23 mouse cellular contexts compared by ENCODE assay signal in the genomic region with DNA sequence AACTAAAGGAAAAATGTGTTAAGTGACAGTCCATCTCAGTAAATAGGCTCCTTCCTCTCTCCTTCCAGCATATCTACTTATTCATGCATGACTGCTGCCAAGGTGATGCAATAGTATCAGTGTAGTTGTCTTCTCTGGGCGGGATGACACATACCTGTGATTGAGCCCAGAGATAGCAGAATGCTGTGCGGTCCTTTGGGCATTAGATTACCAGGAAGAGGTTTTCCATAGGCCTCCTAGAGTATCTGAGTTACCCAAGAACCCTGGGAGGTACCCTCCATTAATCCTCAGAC. TPM values are rescaled to one million over a fixed set of nuclear protein-coding genes. Genes with fewer than 3 reads are reported as not detected.
DNase-seq lines count a peak whose midpoint lies in the region; ATAC-seq lines count a peak whose summit lies in the region.
"Had no signal": no experiment of that assay in that cellular context is flagged by ENCODE, and none has a peak within 500 bp of the region (broad histone marks: within the 10 kb centered on the region; RNA-seq: fewer than 3 reads in every experiment).

No protein-coding gene starts in this region.

- 74% methylated on average over 2 of the region's 2 CpGs for WGBS in neural tube, embryonic 15.5 days

- no peak overlapping the region for H3K4me3 ChIP-seq in neural tube, embryonic 15.5 days (replicated peaks)
- H3K4me3 ChIP-seq: embryonic facial prominence, embryonic 15.5 days; erythroblast, embryonic 14.5 days; forebrain, embryonic 10.5 days; heart, embryonic 10.5 days; hindbrain, embryonic 13.5 days; intestine, embryonic 15.5 days had no signal

- no peaks in the 10 kb centered on the region for H3K4me1 ChIP-seq in neural tube, embryonic 15.5 days
- H3K4me1 ChIP-seq: embryonic facial prominence, embryonic 15.5 days; intestine, embryonic 15.5 days had no signal

- no peak overlapping the region for H3K27ac ChIP-seq in neural tube, embryonic 15.5 days (replicated peaks)
- H3K27ac ChIP-seq: embryonic facial prominence, embryonic 15.5 days; forebrain, embryonic 10.5 days; heart, embryonic 10.5 days; hindbrain, embryonic 13.5 days; hindbrain, postnatal 0 days; intestine, embryonic 15.5 days had no signal

- no peaks in the 10 kb centered on the region for H3K27me3 ChIP-seq in neural tube, embryonic 15.5 days (replicated peaks)
- H3K27me3 ChIP-seq: embryonic facial prominence, embryonic 15.5 days; hindbrain, embryonic 13.5 days; intestine, embryonic 15.5 days had no signal

- no peaks in the 10 kb centered on the region for H3K9me3 ChIP-seq in neural tube, embryonic 15.5 days (replicated peaks)
- H3K9me3 ChIP-seq: embryonic facial prominence, embryonic 15.5 days; forebrain, embryonic 10.5 days; G1E; heart, embryonic 10.5 days; hindbrain, embryonic 13.5 days; intestine, embryonic 15.5 days had no signal

- no peak overlapping the region for H3K9ac ChIP-seq in neural tube, embryonic 15.5 days (replicated peaks)
- H3K9ac ChIP-seq: embryonic facial prominence, embryonic 15.5 days; hindbrain, embryonic 13.5 days; intestine, embryonic 15.5 days had no signal

- peak; percentile 68 for DNase-seq in 3T3-L1 (ENCODE audit: low read depth, low spot score)
- DNase-seq in A20 (ENCODE audit: low read depth, low spot score) = peak; percentile 80
- peak; percentile 17 for DNase-seq in NIH3T3 (ENCODE audit: low read depth)
- no peak for DNase-seq in retina, embryonic 14.5 days (ENCODE audit: low spot score)
- DNase-seq in frontal cortex, postnatal 14 days (ENCODE audit: low spot score in 2 of 2) = no peak
- DNase-seq: adrenal gland, adult 2 months; adrenal gland, postnatal 25 days; cerebellum, adult 18-20 months; cerebellum, adult 9-11 months; cerebellum, postnatal 36 days; gastrocnemius, postnatal 36 days; heart, adult 18-20 months; heart, postnatal 10 days had no signal

- peak; percentile 41; the same call in 1 of the 2 replicates for ATAC-seq in neutrophil, adult 5-6 weeks (ENCODE audit: extremely low read depth, insufficient number of reproducible peaks, low FRiP score, poor library complexity, severe bottlenecking)
- no peak for ATAC-seq in neural tube, embryonic 15.5 days (ENCODE audit: low FRiP score)
- ATAC-seq: hindbrain, postnatal 0 days; intestine, embryonic 15.5 days had no signal

- no peaks in the 10 kb centered on the region for H3K36me3 ChIP-seq in neural tube, embryonic 15.5 days
- H3K36me3 ChIP-seq: embryonic facial prominence, embryonic 15.5 days; forebrain, embryonic 10.5 days; G1E; heart, embryonic 10.5 days; hindbrain, embryonic 13.5 days; intestine, embryonic 15.5 days had no signal

- no peak overlapping the region for H3K4me2 ChIP-seq in neural tube, embryonic 15.5 days
- H3K4me2 ChIP-seq: embryonic facial prominence, embryonic 15.5 days; hindbrain, embryonic 13.5 days; intestine, embryonic 15.5 days had no signal

RNA-seq across cellular contexts. Expression of a gene that starts 27.6 kb away (rescaled TPM):
- 75.9 and 93.0 TPM in 2 replicates for total RNA-seq in neutrophil, adult 5-6 weeks (2017)
- 2.4 and 3.5 TPM in 2 replicates for polyA plus RNA-seq in neural tube, embryonic 15.5 days (2015; fragmentation: Nextera tagmentation; extraction: Ambion mirVana)

Comparison
In these comparisons a context has a peak if more than half of its experiments do, and no peak if none do; other contexts are left out.
1. DNase-seq: peak in 3T3-L1 (single experiment), A20 (single experiment) and NIH3T3 (single experiment); none in retina, embryonic 14.5 days (single experiment) and frontal cortex, postnatal 14 days (0 of 2).